Mouse (Mus musculus) stomach, embryonic 14.5 days (tissue): Measurements from ENCODE around the gene Dctn2. TPM values are rescaled to one million over a fixed set of nuclear protein-coding genes. Genes with fewer than 3 reads are reported as not detected.
"Not testable (repeated sequence)": the region's sequence is repeated elsewhere in the genome, so short reads cannot be mapped to it uniquely, and the experiment has no call there.

ENCODE experiments used
- ATAC-seq: fragments of 200-750 bp; cut with Nextera tagmentation; 2 replicates; pipeline ENCODE4 v1.8.0; 2017; ENCODE audit warnings: low read depth, moderate TSS enrichment; ENCODE audit not compliant: insufficient number of reproducible peaks, insufficient read depth, low FRiP score
- H3K27ac ChIP-seq: fragments of 300-500 bp; sonication (generic); 2 replicates; pipeline ENCODE4 v1.5.1; 2014; ENCODE audit warnings: mild to moderate bottlenecking, low read length, moderate library complexity, mixed read lengths
- H3K27me3 ChIP-seq: fragments of 300-500 bp; sonication (generic); 2 replicates; pipeline ENCODE4 v1.6.1; 2014; ENCODE audit warnings: low read length, control low read depth, mixed read lengths; ENCODE audit not compliant: control insufficient read depth, insufficient read depth
- H3K36me3 ChIP-seq: fragments of 300-500 bp; sonication (generic); 2 replicates; pipeline ENCODE4 v1.6.1; 2014; ENCODE audit warnings: mild to moderate bottlenecking, control low read depth, low read length, moderate library complexity, mixed read lengths; ENCODE audit not compliant: control insufficient read depth, insufficient read depth
- H3K4me1 ChIP-seq: fragments of 300-500 bp; sonication (generic); 2 replicates; pipeline ENCODE4 v1.6.1; 2014; ENCODE audit warnings: low read length, control low read depth, mixed read lengths; ENCODE audit not compliant: control insufficient read depth, insufficient read depth
- H3K4me2 ChIP-seq: fragments of 300-500 bp; sonication (generic); replicated peaks from 2 replicates; pipeline ENCODE4 v1.6.1; 2014; ENCODE audit warnings: low read depth, low read length, control low read depth
- H3K4me3 ChIP-seq: fragments of 300-500 bp; sonication (generic); 2 replicates; pipeline ENCODE4 v1.5.1; 2014; ENCODE audit warnings: low read depth, low read length, control low read depth
- H3K9ac ChIP-seq: fragments of 300-500 bp; sonication (generic); replicated peaks from 2 replicates; pipeline ENCODE4 v1.6.1; 2014; ENCODE audit warnings: low read depth, mild to moderate bottlenecking, control low read depth, low read length, moderate library complexity, mixed read lengths
- H3K9me3 ChIP-seq: fragments of 300-500 bp; sonication (generic); 2 replicates; pipeline ENCODE4 v1.6.1; 2016; ENCODE audit warnings: low read depth, low read length, control low read depth; ENCODE audit not compliant: control insufficient read depth
- WGBS: fragments of 180-500 bp; shearing (Covaris S2); extraction: QIAGEN DNeasy Blood & Tissue Kit; methylation state at CpG from one replicate; pipeline ENCODE4 v1.1.7; 2014; 5-methylcytosine and 5-hydroxymethylcytosine counted together
- polyA plus RNA-seq: library from polyadenylated mRNA; unstranded; fragments of >200 nt; fragmentation: Nextera tagmentation; extraction: Ambion mirVana; gene quantifications from 2 replicates; pipeline ENCODE4 v1.2.1, GENCODE M21; 2014

Dctn2 gene
- polyA plus RNA-seq, 1 experiment from 2014 or later, result 177 TPM

- H3K9me3 ChIP-seq, result no peaks in the 10 kb centered on the region
- ATAC-seq, result peak; percentile 39; the same call in 1 of the 2 replicates
- peak overlapping the region; percentile 64 for H3K9ac ChIP-seq
- H3K4me2 ChIP-seq, result peak overlapping the region; percentile 73
- H3K36me3 ChIP-seq, result peaks cover 26% of the 10 kb centered on the region
- H3K27ac ChIP-seq, result peak overlapping the region; percentile 58; the same call in 1 of the 2 replicates
- WGBS, result 37% methylated on average over 23 of the region's 23 CpGs
- H3K4me3 ChIP-seq, result peak overlapping the region; percentile 78
- peaks cover 7% of the 10 kb centered on the region; the same call in 1 of the 2 replicates for H3K4me1 ChIP-seq
- no peaks in the 10 kb centered on the region for H3K27me3 ChIP-seq
Measured at GRCm38 (mm10) chr10:127310523-127311475, 44.6 kb downstream of the Dctn2 start.

- Histone ChIP-seq H3K36me3 (peaks cover 23% of the 10 kb centered on the region), H3K4me3 (peak within 1 kb of the TSS; percentile 78), H3K9ac (peak within 1 kb of the TSS; percentile 64), H3K27me3 (no peaks in the 10 kb centered on the region), H3K4me1 (peaks cover 7% of the 10 kb centered on the region; the same call in 1 of the 2 replicates), H3K4me2 (peak within 1 kb of the TSS; percentile 83), H3K9me3 (no peaks in the 10 kb centered on the region), H3K27ac (peak within 1 kb of the TSS; percentile 67)
- under 1% methylated on average over 65 of the region's 65 CpGs for WGBS
- ATAC-seq, result peak; percentile 96
Measured at GRCm38 (mm10) chr10:127311476-127312355, 45.5 kb downstream of the Dctn2 start, which contains the start of gene Mars. TSS of gene Mars (minus strand) at chr10:127311786.

DNA sequence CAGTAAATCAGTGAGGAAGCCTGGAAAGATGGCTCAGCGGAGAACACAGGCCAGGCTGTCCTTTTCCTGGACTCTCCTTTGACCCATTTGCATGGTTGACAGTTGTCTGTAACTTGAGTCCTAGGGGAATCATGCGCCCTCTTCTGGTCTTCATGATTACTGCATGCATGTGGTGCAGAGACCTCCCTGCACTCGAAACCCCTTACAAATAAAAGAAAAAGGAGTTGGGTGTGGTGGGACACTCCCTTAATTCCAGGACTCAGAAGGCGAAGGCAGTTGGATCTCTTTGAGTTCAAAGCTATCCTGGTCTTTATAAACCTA is 46.1 kb downstream of the Dctn2 start:
- Histone ChIP-seq H3K4me1 (peaks cover 7% of the 10 kb centered on the region; the same call in 1 of the 2 replicates), H3K36me3 (peaks cover 18% of the 10 kb centered on the region), H3K27ac (peak overlapping the region; percentile 67), H3K4me3 (peak overlapping the region; percentile 78), H3K9me3 (no peaks in the 10 kb centered on the region), H3K9ac (peak overlapping the region; percentile 64; the same call in 1 of the 2 replicates), H3K27me3 (no peaks in the 10 kb centered on the region), H3K4me2 (peak overlapping the region; percentile 83)
- ATAC-seq, result peak; percentile 19; the same call in 1 of the 2 replicates
- 3% methylated on average over 4 of the region's 4 CpGs for WGBS

- ATAC-seq, result no peak
- H3K9ac ChIP-seq, result no peak overlapping the region
- H3K4me3 ChIP-seq, result no peak overlapping the region
- no peak overlapping the region for H3K4me2 ChIP-seq
- 72% methylated on average over 4 of the region's 4 CpGs for WGBS
- no peak overlapping the region for H3K27ac ChIP-seq
- peaks cover 12% of the 10 kb centered on the region for H3K36me3 ChIP-seq
- H3K9me3 ChIP-seq, result no peaks in the 10 kb centered on the region
- H3K4me1 ChIP-seq, result peaks cover 7% of the 10 kb centered on the region; the same call in 1 of the 2 replicates
- H3K27me3 ChIP-seq, result no peaks in the 10 kb centered on the region
Measured at GRCm38 (mm10) chr10:127312858-127313257, 46.7 kb downstream of the Dctn2 start.

GRCm38 (mm10) chr10:127313516-127313915 is 47.3 kb downstream of the Dctn2 start:
- not testable (repeated sequence) for H3K4me3 ChIP-seq, H3K4me2 ChIP-seq, H3K4me1 ChIP-seq, H3K9me3 ChIP-seq, H3K9ac ChIP-seq, H3K27me3 ChIP-seq, ATAC-seq, H3K27ac ChIP-seq, H3K36me3 ChIP-seq
- WGBS, result 91% methylated on average over 5 of the region's 5 CpGs

DNA sequence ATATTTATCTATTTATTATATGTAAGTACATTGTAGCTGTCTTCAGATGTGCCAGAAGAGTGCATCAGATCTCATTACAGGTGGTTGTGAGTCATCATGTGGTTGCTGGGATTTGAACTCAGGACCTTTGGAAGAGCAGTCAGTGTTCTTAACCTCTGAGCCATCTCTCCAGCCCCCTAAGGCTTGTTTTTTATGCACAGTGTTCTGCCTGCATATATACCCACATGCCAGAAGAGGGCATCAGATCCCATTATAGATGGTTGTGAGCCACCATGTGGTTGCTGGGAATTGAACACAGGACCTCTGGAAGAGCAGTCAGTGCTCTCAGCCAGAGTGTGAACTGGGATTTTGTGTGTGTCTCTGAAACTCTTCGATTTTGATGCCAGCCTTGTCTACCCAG is 48.8 kb downstream of the Dctn2 start:
- H3K9me3 ChIP-seq, H3K4me2 ChIP-seq, H3K27me3 ChIP-seq, H3K4me1 ChIP-seq, H3K27ac ChIP-seq, H3K9ac ChIP-seq, ATAC-seq, H3K36me3 ChIP-seq, H3K4me3 ChIP-seq: not testable (repeated sequence)
- 85% methylated on average over 1 of the region's 1 CpGs for WGBS

- Histone ChIP-seq H3K9ac (no peak overlapping the region), H3K4me1 (no peaks in the 10 kb centered on the region), H3K36me3 (no peaks in the 10 kb centered on the region), H3K27ac (no peak overlapping the region), H3K27me3 (no peaks in the 10 kb centered on the region), H3K4me2 (no peak overlapping the region), H3K9me3 (no peaks in the 10 kb centered on the region), H3K4me3 (no peak overlapping the region)
- no peak for ATAC-seq
- WGBS, result 76% methylated on average over 2 of the region's 2 CpGs
Measured at GRCm38 (mm10) chr10:127317277-127317676, 51.1 kb downstream of the Dctn2 start.

DNA sequence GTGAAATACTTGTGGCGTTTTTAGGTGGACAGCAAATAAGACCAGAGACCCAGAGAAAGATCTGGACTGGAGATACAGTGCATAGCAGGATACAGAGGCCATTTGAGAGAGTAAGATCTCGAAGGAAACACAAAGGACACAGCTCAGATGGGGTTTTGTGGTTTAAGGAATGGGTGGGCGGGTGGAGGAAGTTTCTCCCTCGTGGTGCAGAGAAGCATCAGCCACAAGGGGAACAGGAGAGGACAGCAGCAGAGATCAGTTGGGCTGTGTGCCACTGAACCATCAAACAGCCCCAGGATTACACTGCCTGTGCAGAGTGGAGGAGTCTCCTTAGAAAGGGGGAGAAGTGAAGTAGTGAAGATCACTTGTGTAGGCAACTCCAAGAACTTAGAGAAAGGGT is 51.8 kb downstream of the Dctn2 start:
- ATAC-seq, result no peak
- no peaks in the 10 kb centered on the region for H3K27me3 ChIP-seq
- H3K27ac ChIP-seq, result no peak overlapping the region
- H3K4me2 ChIP-seq, result no peak overlapping the region
- H3K4me3 ChIP-seq, result no peak overlapping the region
- no peaks in the 10 kb centered on the region for H3K9me3 ChIP-seq
- H3K36me3 ChIP-seq, result no peaks in the 10 kb centered on the region
- no peak overlapping the region for H3K9ac ChIP-seq
- 36% methylated on average over 4 of the region's 4 CpGs for WGBS
- H3K4me1 ChIP-seq, result no peaks in the 10 kb centered on the region
